12 mouse cellular contexts compared by ENCODE assay signal in the genomic region with DNA sequence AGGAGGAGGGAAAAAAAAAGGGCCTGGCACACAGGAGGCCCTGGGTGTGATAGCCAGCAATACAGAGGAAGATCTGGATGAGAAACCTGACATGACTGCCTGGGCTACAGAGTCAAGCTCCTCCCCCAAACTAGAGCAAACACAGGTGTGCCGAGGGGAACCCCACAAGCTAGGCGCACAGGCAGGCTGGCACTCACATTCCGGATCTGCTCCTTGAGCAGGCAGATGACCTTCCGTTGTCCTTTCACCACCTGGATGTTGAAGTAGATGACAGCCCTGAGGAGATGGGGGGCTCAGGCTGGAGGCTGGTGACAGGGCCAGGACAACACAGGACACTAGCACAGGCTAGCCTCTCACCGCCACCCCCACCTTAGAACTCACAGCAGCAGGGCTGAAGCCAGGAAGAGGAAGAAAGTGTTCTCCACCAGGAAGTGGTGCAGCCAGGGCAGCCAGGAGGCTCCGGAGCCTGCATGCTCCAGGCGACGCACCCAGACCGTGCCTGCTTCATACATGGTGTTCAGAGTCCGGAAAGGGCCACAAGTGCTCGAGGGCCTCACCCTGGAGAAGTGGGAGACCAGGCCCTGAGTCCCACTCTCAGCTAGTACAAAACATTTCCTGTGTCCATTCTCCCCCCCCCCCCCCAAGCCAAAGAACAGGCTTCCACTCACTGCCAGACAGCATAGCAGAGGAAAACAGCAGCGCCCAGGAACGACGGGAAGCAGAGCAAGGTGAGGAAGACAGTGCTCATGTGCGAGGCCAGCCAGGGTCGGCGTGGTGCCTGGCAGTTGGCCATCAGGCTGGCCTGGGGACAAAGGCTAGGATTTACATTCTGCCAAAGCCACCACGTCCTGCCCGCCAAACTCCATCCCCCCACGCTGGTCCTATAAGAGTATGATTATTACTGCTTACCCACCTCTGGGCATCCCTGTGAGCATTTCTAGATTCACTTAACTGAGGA. TPM values are rescaled to one million over a fixed set of nuclear protein-coding genes. Genes with fewer than 3 reads are reported as not detected.
A peak's percentile ranks its signal among the peaks of the same experiment; 100 is the strongest.
DNase-seq lines count a peak whose midpoint lies in the region; ATAC-seq lines count a peak whose summit lies in the region.
"Had no signal": no experiment of that assay in that cellular context is flagged by ENCODE, and none has a peak within 500 bp of the region (broad histone marks: within the 10 kb centered on the region; RNA-seq: fewer than 3 reads in every experiment).

No protein-coding gene starts in this region.

- H3K4me2 ChIP-seq in hindbrain, embryonic 14.5 days (replicated peaks): no peak overlapping the region
- no peak overlapping the region for H3K4me2 ChIP-seq in embryonic facial prominence, embryonic 13.5 days
- H3K4me2 ChIP-seq: limb, embryonic 13.5 days had no signal

- DNase-seq in hindbrain, embryonic 10.5 days (ENCODE audit: low spot score): peak; percentile 2
- DNase-seq in hindbrain, embryonic 14.5 days (ENCODE audit: low spot score): no peak
- DNase-seq in A20 (ENCODE audit: low read depth, low spot score): peak; percentile 94
- DNase-seq in limb, embryonic 10.5 days (ENCODE audit: low spot score): no peak
- DNase-seq in embryo, embryonic 10 days (ENCODE audit: low spot score): no peak
- no peak for DNase-seq in testis, postnatal 14 days (ENCODE audit: low spot score)
- no peak for DNase-seq in left cerebral cortex, adult 9 months (ENCODE audit: low spot score in 2 of 2)
- DNase-seq: cerebellum, adult 9-10 months; thymus, postnatal 4 days had no signal

- no peak for ATAC-seq in hindbrain, embryonic 14.5 days (ENCODE audit: low FRiP score)
- ATAC-seq in embryonic facial prominence, embryonic 13.5 days (ENCODE audit: insufficient number of reproducible peaks, insufficient read depth, low FRiP score, low TSS enrichment, low read depth): no peak

- WGBS in hindbrain, embryonic 10.5 days: 89% methylated on average over 20 of the region's 20 CpGs
- WGBS in hindbrain, embryonic 14.5 days: 70% methylated on average over 20 of the region's 20 CpGs
- WGBS in embryonic facial prominence, embryonic 13.5 days: 81% methylated on average over 20 of the region's 20 CpGs
- WGBS in limb, embryonic 10.5 days: 91% methylated on average over 20 of the region's 20 CpGs

- H3K9ac ChIP-seq in hindbrain, embryonic 14.5 days: no peak overlapping the region
- 0 out of 2 replicates have a peak overlapping the region, but pooled peaks have one; percentile 16 for H3K9ac ChIP-seq in embryonic facial prominence, embryonic 13.5 days
- H3K9ac ChIP-seq: limb, embryonic 13.5 days had no signal

- H3K36me3 ChIP-seq in hindbrain, embryonic 10.5 days: peaks cover 59% of the 10 kb centered on the region
- H3K36me3 ChIP-seq in hindbrain, embryonic 14.5 days (replicated peaks; ENCODE audit: control insufficient read depth, insufficient read depth): peaks cover 30% of the 10 kb centered on the region
- peaks cover 71% of the 10 kb centered on the region for H3K36me3 ChIP-seq in embryonic facial prominence, embryonic 13.5 days
- peaks cover 84% of the 10 kb centered on the region for H3K36me3 ChIP-seq in limb, embryonic 10.5 days

- H3K27ac ChIP-seq in hindbrain, embryonic 10.5 days: peak overlapping the region; percentile 62
- no peak overlapping the region; the same call in 1 of the 2 replicates for H3K27ac ChIP-seq in hindbrain, embryonic 14.5 days
- H3K27ac ChIP-seq in embryonic facial prominence, embryonic 13.5 days: no peak overlapping the region
- H3K27ac ChIP-seq in limb, embryonic 10.5 days: 0 out of 2 replicates have a peak overlapping the region, but pooled peaks have one; percentile 30
- H3K27ac ChIP-seq: layer of hippocampus, adult 2 months; limb, embryonic 13.5 days had no signal

- H3K9me3 ChIP-seq in hindbrain, embryonic 10.5 days: no peaks in the 10 kb centered on the region
- H3K9me3 ChIP-seq in hindbrain, embryonic 14.5 days (ENCODE audit: control insufficient read depth, low read length): no peaks in the 10 kb centered on the region
- no peaks in the 10 kb centered on the region for H3K9me3 ChIP-seq in embryonic facial prominence, embryonic 13.5 days
- H3K9me3 ChIP-seq in limb, embryonic 10.5 days (replicated peaks): no peaks in the 10 kb centered on the region
- H3K9me3 ChIP-seq: limb, embryonic 13.5 days had no signal

- H3K27me3 ChIP-seq in hindbrain, embryonic 10.5 days (ENCODE audit: insufficient read depth, poor library complexity, severe bottlenecking): no peaks in the 10 kb centered on the region
- H3K27me3 ChIP-seq in hindbrain, embryonic 14.5 days (ENCODE audit: control insufficient read depth, insufficient read depth, low read length): no peaks in the 10 kb centered on the region
- H3K27me3 ChIP-seq in embryonic facial prominence, embryonic 13.5 days: no peaks in the 10 kb centered on the region
- no peaks in the 10 kb centered on the region for H3K27me3 ChIP-seq in limb, embryonic 10.5 days (ENCODE audit: low read depth, poor library complexity, severe bottlenecking)
- H3K27me3 ChIP-seq: limb, embryonic 13.5 days had no signal

- no peak overlapping the region for H3K4me3 ChIP-seq in hindbrain, embryonic 10.5 days
- H3K4me3 ChIP-seq in hindbrain, embryonic 14.5 days (replicated peaks; ENCODE audit: low read length): no peak overlapping the region
- no peak overlapping the region for H3K4me3 ChIP-seq in embryonic facial prominence, embryonic 13.5 days
- no peak overlapping the region for H3K4me3 ChIP-seq in limb, embryonic 10.5 days
- H3K4me3 ChIP-seq: layer of hippocampus, adult 2 months; limb, embryonic 13.5 days had no signal

- H3K4me1 ChIP-seq in hindbrain, embryonic 10.5 days (replicated peaks): peaks cover 9% of the 10 kb centered on the region; the same call in 1 of the 2 replicates
- 0 out of 2 replicates have a peak, but pooled peaks cover 3% of the 10 kb centered on the region for H3K4me1 ChIP-seq in hindbrain, embryonic 14.5 days (replicated peaks; ENCODE audit: control insufficient read depth, insufficient read depth, low read length)
- H3K4me1 ChIP-seq in embryonic facial prominence, embryonic 13.5 days: no peaks in the 10 kb centered on the region
- peaks cover 14% of the 10 kb centered on the region for H3K4me1 ChIP-seq in limb, embryonic 10.5 days
- H3K4me1 ChIP-seq: limb, embryonic 13.5 days had no signal

RNA-seq across cellular contexts. Expression of gene Tmc8, which starts 12.9 kb away (rescaled TPM):
- polyA plus RNA-seq in hindbrain, embryonic 10.5 days (2016; fragmentation: Nextera tagmentation; extraction: Ambion mirVana): 1.5 TPM in 2 replicates
- 0.48 and 0.68 TPM in 2 replicates for polyA plus RNA-seq in hindbrain, embryonic 14.5 days (2014; fragmentation: Nextera tagmentation; extraction: Ambion mirVana)
- 0.74 and 1.3 TPM in 2 replicates for polyA plus RNA-seq in embryonic facial prominence, embryonic 13.5 days (2015; fragmentation: Nextera tagmentation; extraction: Ambion mirVana)
- 1.4 and 1.5 TPM in 2 replicates for polyA plus RNA-seq in limb, embryonic 10.5 days (2016; fragmentation: Nextera tagmentation; extraction: Ambion mirVana)

RNA-seq across cellular contexts. Expression of gene Tmc6, which starts 13.0 kb away (rescaled TPM):
- polyA plus RNA-seq in hindbrain, embryonic 10.5 days (2016; fragmentation: Nextera tagmentation; extraction: Ambion mirVana): 13.3 and 17.9 TPM in 2 replicates
- 3.3 and 4.9 TPM in 2 replicates for polyA plus RNA-seq in hindbrain, embryonic 14.5 days (2014; fragmentation: Nextera tagmentation; extraction: Ambion mirVana)
- polyA plus RNA-seq in embryonic facial prominence, embryonic 13.5 days (2015; fragmentation: Nextera tagmentation; extraction: Ambion mirVana): 19.0 and 20.4 TPM in 2 replicates
- polyA plus RNA-seq in limb, embryonic 10.5 days (2016; fragmentation: Nextera tagmentation; extraction: Ambion mirVana): 25.1 and 28.2 TPM in 2 replicates

RNA-seq across cellular contexts. Expression of gene 6030468B19Rik, which starts 28.5 kb away (rescaled TPM):
- 1.2 and 2.2 TPM in 2 replicates for polyA plus RNA-seq in hindbrain, embryonic 10.5 days (2016; fragmentation: Nextera tagmentation; extraction: Ambion mirVana)
- polyA plus RNA-seq in hindbrain, embryonic 14.5 days (2014; fragmentation: Nextera tagmentation; extraction: Ambion mirVana): 0.24 TPM in 1 of 2 replicates, not detected in the other
- polyA plus RNA-seq in embryonic facial prominence, embryonic 13.5 days (2015; fragmentation: Nextera tagmentation; extraction: Ambion mirVana): 0.50 TPM in 1 of 2 replicates, not detected in the other
- 1.6 and 2.3 TPM in 2 replicates for polyA plus RNA-seq in limb, embryonic 10.5 days (2016; fragmentation: Nextera tagmentation; extraction: Ambion mirVana)

RNA-seq across cellular contexts. Expression of gene Gm20708, which starts 40.5 kb away (rescaled TPM):
- 0.30 and 0.31 TPM in 2 replicates for polyA plus RNA-seq in hindbrain, embryonic 10.5 days (2016; fragmentation: Nextera tagmentation; extraction: Ambion mirVana)
- polyA plus RNA-seq in hindbrain, embryonic 14.5 days (2014; fragmentation: Nextera tagmentation; extraction: Ambion mirVana): 0.89 and 1.0 TPM in 2 replicates
- polyA plus RNA-seq in embryonic facial prominence, embryonic 13.5 days (2015; fragmentation: Nextera tagmentation; extraction: Ambion mirVana): 0.66 and 0.99 TPM in 2 replicates
- 0.23 and 0.58 TPM in 2 replicates for polyA plus RNA-seq in limb, embryonic 10.5 days (2016; fragmentation: Nextera tagmentation; extraction: Ambion mirVana)

RNA-seq across cellular contexts. Expression of gene Syngr2, which starts 40.5 kb away (rescaled TPM):
- 33.7 and 42.3 TPM in 2 replicates for polyA plus RNA-seq in hindbrain, embryonic 10.5 days (2016; fragmentation: Nextera tagmentation; extraction: Ambion mirVana)
- polyA plus RNA-seq in hindbrain, embryonic 14.5 days (2014; fragmentation: Nextera tagmentation; extraction: Ambion mirVana): 17.6 and 18.9 TPM in 2 replicates
- polyA plus RNA-seq in embryonic facial prominence, embryonic 13.5 days (2015; fragmentation: Nextera tagmentation; extraction: Ambion mirVana): 41.4 and 43.4 TPM in 2 replicates
- 24.4 and 31.3 TPM in 2 replicates for polyA plus RNA-seq in limb, embryonic 10.5 days (2016; fragmentation: Nextera tagmentation; extraction: Ambion mirVana)

Comparison
In these comparisons a context has a peak if more than half of its experiments do, and no peak if none do; other contexts are left out.
1. DNase-seq: peak in hindbrain, embryonic 10.5 days (single experiment) and A20 (single experiment); none in hindbrain, embryonic 14.5 days (single experiment), limb, embryonic 10.5 days (single experiment), embryo, embryonic 10 days (single experiment), testis, postnatal 14 days (single experiment) and left cerebral cortex, adult 9 months (0 of 2).
2. H3K27ac ChIP-seq: peak in hindbrain, embryonic 10.5 days (single experiment) and limb, embryonic 10.5 days (single experiment); none in hindbrain, embryonic 14.5 days (single experiment) and embryonic facial prominence, embryonic 13.5 days (single experiment).